Mouse (Mus musculus) bone marrow, adult 2 months (tissue): ENCODE measurements around the gene Gm595.

Experiments used
- CTCF ChIP-seq: fragments of 200-500 bp; IDR thresholded peaks from 2 replicates; pipeline ENCODE4 v1.5.1; 2011; ENCODE audit warnings: low read length, control low read depth; ENCODE audit not compliant: control insufficient read depth, insufficient read depth
- POLR2A ChIP-seq: fragments of 200-500 bp; IDR thresholded peaks from 2 replicates; pipeline ENCODE4 v1.6.1; 2011; ENCODE audit warnings: low read depth, mild to moderate bottlenecking, control low read depth, low read length, borderline replicate concordance; ENCODE audit not compliant: control insufficient read depth

DNA sequence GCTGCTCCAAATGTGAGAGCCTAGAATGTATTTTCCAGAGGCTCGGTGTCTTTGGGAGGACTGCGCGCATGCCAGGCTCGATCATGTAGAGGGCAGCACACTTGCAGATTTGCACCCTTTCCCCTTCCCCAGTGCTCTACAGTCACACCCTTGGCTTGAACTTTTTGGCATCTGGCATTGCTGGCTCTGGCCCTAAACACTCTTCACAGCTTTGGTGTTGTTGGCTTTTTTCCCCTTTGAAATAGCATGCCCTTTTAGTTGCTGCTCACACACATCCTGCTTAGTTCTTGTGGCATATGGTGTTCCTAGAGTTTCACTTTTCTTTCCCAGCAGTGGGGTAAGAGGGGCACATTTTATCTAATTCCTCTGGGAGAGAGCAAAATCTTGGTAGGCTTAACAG lies 30.9 kb upstream of the Gm595 start:
- TF ChIP-seq CTCF = no peak
- no peak for TF ChIP-seq POLR2A
